Mouse (Mus musculus): ENCODE measurements around the gene Bdh2.

DNA sequence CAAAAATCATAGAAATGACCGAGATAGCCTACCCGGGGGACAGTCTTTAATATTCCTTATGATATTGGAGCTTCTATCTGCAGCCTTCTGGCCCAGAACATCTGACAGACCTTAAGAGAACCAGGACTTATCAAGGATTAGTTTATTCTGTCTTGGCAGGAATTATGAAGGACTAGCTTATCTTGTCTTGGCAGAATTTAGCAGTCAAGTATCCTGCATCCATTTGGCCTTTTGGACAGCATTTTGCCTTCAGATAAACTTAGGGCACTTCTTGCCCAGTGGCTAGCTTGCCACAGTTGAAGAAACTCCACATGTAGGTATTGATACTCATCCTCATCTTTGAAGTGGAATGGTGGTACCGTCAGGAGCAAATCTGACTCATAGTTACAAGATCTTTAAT lies 70.8 kb downstream of the Bdh2 start:
- TF ChIP-seq CTCF (IDR thresholded peaks at IDR 0.05; ENCODE audit: low read depth, low read length) (no peak), GATA1 (IDR thresholded peaks at IDR 0.05; ENCODE audit: borderline replicate concordance, low read length) (no peak), POLR2AphosphoS5 (IDR thresholded peaks at IDR 0.05; ENCODE audit: insufficient replicate concordance, low read depth, low read length) (no peak)
